In genomic region chr5:37419028-37419427, GRCm38 (mm10) we compare ENCODE assay signal across 26 mouse cellular contexts.
A peak's percentile ranks its signal among the peaks of the same experiment; 100 is the strongest.
DNase-seq lines count a peak whose midpoint lies in the region; ATAC-seq and TF ChIP-seq lines count a peak whose summit lies in the region.
"Had no signal": no experiment of that assay in that cellular context is flagged by ENCODE, and none has a peak within 500 bp of the region (broad histone marks: within the 10 kb centered on the region; RNA-seq: fewer than 3 reads in every experiment).

No protein-coding gene starts in this region.

- 80% methylated on average over 6 of the region's 6 CpGs for WGBS in midbrain, embryonic 13.5 days
- WGBS in midbrain, embryonic 10.5 days: 90% methylated on average over 6 of the region's 6 CpGs
- 74% methylated on average over 6 of the region's 6 CpGs for WGBS in midbrain, postnatal 0 days
- 87% methylated on average over 6 of the region's 6 CpGs for WGBS in forebrain, postnatal 0 days

- H3K4me3 ChIP-seq in midbrain, embryonic 13.5 days (replicated peaks): no peak overlapping the region
- no peak overlapping the region for H3K4me3 ChIP-seq in midbrain, embryonic 10.5 days
- no peak overlapping the region for H3K4me3 ChIP-seq in midbrain, postnatal 0 days (ENCODE audit: low read depth, low read length)
- no peak overlapping the region for H3K4me3 ChIP-seq in forebrain, postnatal 0 days (ENCODE audit: low read depth, low read length)
- H3K4me3 ChIP-seq: embryonic facial prominence, embryonic 10.5 days; embryonic facial prominence, embryonic 13.5 days; erythroblast, embryonic 14.5 days; forebrain, embryonic 12.5 days; forebrain, embryonic 15.5 days; hindbrain, embryonic 10.5 days; hindbrain, embryonic 13.5 days had no signal

- H3K9ac ChIP-seq in midbrain, embryonic 13.5 days (replicated peaks): no peak overlapping the region
- no peak overlapping the region for H3K9ac ChIP-seq in midbrain, postnatal 0 days (replicated peaks; ENCODE audit: low read length, poor library complexity, severe bottlenecking)
- H3K9ac ChIP-seq in forebrain, postnatal 0 days: no peak overlapping the region
- H3K9ac ChIP-seq: embryonic facial prominence, embryonic 13.5 days; forebrain, embryonic 12.5 days; forebrain, embryonic 15.5 days; hindbrain, embryonic 13.5 days had no signal

- DNase-seq in heart, adult 11 months: peak; percentile 71
- no peak for DNase-seq in heart, postnatal 14 days
- no peak for DNase-seq in midbrain, embryonic 10.5 days (ENCODE audit: low spot score)
- DNase-seq in mesoderm, embryonic 11.5 days (ENCODE audit: low read depth, low spot score): peak; percentile 5
- DNase-seq in midbrain, postnatal 0 days (ENCODE audit: low spot score): no peak
- no peak for DNase-seq in forebrain, postnatal 0 days
- DNase-seq: adrenal gland, adult 8-10 months; adrenal gland, postnatal 25 days; cerebellum, adult 11-12 months; cerebellum, adult 8-10 months; cerebellum, postnatal 10 days; cerebellum, postnatal 36 days; embryo, embryonic 11 days; gastrocnemius, postnatal 10 days; gastrocnemius, postnatal 36 days; heart, postnatal 36 days had no signal

- no peak for TF ChIP-seq CTCF in midbrain, postnatal 0 days (IDR thresholded peaks at IDR 0.05)
- TF ChIP-seq CTCF in forebrain, postnatal 0 days (IDR thresholded peaks at IDR 0.05; ENCODE audit: low read depth): no peak

- peak overlapping the region; percentile 42 for H3K27ac ChIP-seq in midbrain, embryonic 13.5 days
- H3K27ac ChIP-seq in midbrain, embryonic 10.5 days (replicated peaks): no peak overlapping the region
- no peak overlapping the region for H3K27ac ChIP-seq in midbrain, postnatal 0 days (ENCODE audit: low read depth, low read length)
- H3K27ac ChIP-seq in forebrain, postnatal 0 days (ENCODE audit: low read depth, low read length): no peak overlapping the region
- H3K27ac ChIP-seq: embryonic facial prominence, embryonic 10.5 days; embryonic facial prominence, embryonic 13.5 days; forebrain, embryonic 12.5 days; forebrain, embryonic 15.5 days; hindbrain, embryonic 10.5 days; hindbrain, embryonic 13.5 days had no signal

- peak; percentile 40; the same call in 1 of the 2 replicates for ATAC-seq in midbrain, embryonic 13.5 days
- 0 out of 2 replicates have a peak, but pooled peaks have one; percentile 28 for ATAC-seq in midbrain, postnatal 0 days (ENCODE audit: low FRiP score)
- no peak for ATAC-seq in forebrain, postnatal 0 days
- ATAC-seq: activated CD4-positive, CD25-positive, alpha-beta regulatory T cell, adult 4 months; forebrain, embryonic 15.5 days had no signal

- H3K36me3 ChIP-seq in midbrain, embryonic 13.5 days: no peaks in the 10 kb centered on the region
- peaks cover 44% of the 10 kb centered on the region for H3K36me3 ChIP-seq in midbrain, embryonic 10.5 days
- no peaks in the 10 kb centered on the region for H3K36me3 ChIP-seq in midbrain, postnatal 0 days (ENCODE audit: insufficient read depth, low read length)
- H3K36me3 ChIP-seq in forebrain, postnatal 0 days (ENCODE audit: insufficient read depth): no peaks in the 10 kb centered on the region
- H3K36me3 ChIP-seq: forebrain, embryonic 15.5 days; hindbrain, embryonic 13.5 days had no signal

- intact Hi-C loops in heart, postnatal 14 days (cut with DNase I): no loop called here

- H3K4me1 ChIP-seq in midbrain, embryonic 13.5 days (replicated peaks): no peaks in the 10 kb centered on the region
- no peaks in the 10 kb centered on the region for H3K4me1 ChIP-seq in midbrain, embryonic 10.5 days
- H3K4me1 ChIP-seq in midbrain, postnatal 0 days (ENCODE audit: insufficient read depth, low read length): no peaks in the 10 kb centered on the region
- H3K4me1 ChIP-seq in forebrain, postnatal 0 days (ENCODE audit: insufficient read depth): no peaks in the 10 kb centered on the region
- H3K4me1 ChIP-seq: embryonic facial prominence, embryonic 10.5 days; embryonic facial prominence, embryonic 13.5 days; forebrain, embryonic 12.5 days; forebrain, embryonic 15.5 days; hindbrain, embryonic 10.5 days; hindbrain, embryonic 13.5 days had no signal

- H3K27me3 ChIP-seq in midbrain, embryonic 13.5 days: no peaks in the 10 kb centered on the region
- no peaks in the 10 kb centered on the region for H3K27me3 ChIP-seq in midbrain, embryonic 10.5 days (ENCODE audit: low read depth, poor library complexity, severe bottlenecking)
- H3K27me3 ChIP-seq in midbrain, postnatal 0 days (ENCODE audit: insufficient read depth, low read length): no peaks in the 10 kb centered on the region
- no peaks in the 10 kb centered on the region for H3K27me3 ChIP-seq in forebrain, postnatal 0 days (ENCODE audit: insufficient read depth, low read length)
- H3K27me3 ChIP-seq: embryonic facial prominence, embryonic 13.5 days; forebrain, embryonic 12.5 days; forebrain, embryonic 15.5 days; hindbrain, embryonic 13.5 days had no signal

- H3K9me3 ChIP-seq in midbrain, embryonic 13.5 days: no peaks in the 10 kb centered on the region
- no peaks in the 10 kb centered on the region for H3K9me3 ChIP-seq in midbrain, embryonic 10.5 days (replicated peaks)
- H3K9me3 ChIP-seq in midbrain, postnatal 0 days (ENCODE audit: low read length): no peaks in the 10 kb centered on the region
- no peaks in the 10 kb centered on the region for H3K9me3 ChIP-seq in forebrain, postnatal 0 days (ENCODE audit: low read length)
- H3K9me3 ChIP-seq: embryonic facial prominence, embryonic 10.5 days; embryonic facial prominence, embryonic 13.5 days; forebrain, embryonic 12.5 days; forebrain, embryonic 15.5 days; hindbrain, embryonic 10.5 days; hindbrain, embryonic 13.5 days had no signal

- H3K4me2 ChIP-seq in midbrain, embryonic 13.5 days (replicated peaks): no peak overlapping the region
- no peak overlapping the region for H3K4me2 ChIP-seq in midbrain, postnatal 0 days (ENCODE audit: low read depth, low read length, poor library complexity, severe bottlenecking)
- H3K4me2 ChIP-seq in forebrain, postnatal 0 days (ENCODE audit: low read depth): no peak overlapping the region
- H3K4me2 ChIP-seq: embryonic facial prominence, embryonic 13.5 days; forebrain, embryonic 12.5 days; forebrain, embryonic 15.5 days; heart, embryonic 11.5 days; hindbrain, embryonic 13.5 days had no signal

Comparison
In these comparisons a context has a peak if more than half of its experiments do, and no peak if none do; other contexts are left out.
1. DNase-seq: peak in heart, adult 11 months (single experiment) and mesoderm, embryonic 11.5 days (single experiment); none in heart, postnatal 14 days (0 of 2), midbrain, embryonic 10.5 days (single experiment), midbrain, postnatal 0 days (single experiment) and forebrain, postnatal 0 days (single experiment).